Mouse (Mus musculus) liver, postnatal 0 days (tissue): ENCODE measurements around the gene Cacybp. TPM values are rescaled to one million over a fixed set of nuclear protein-coding genes. Genes with fewer than 3 reads are reported as not detected.

Experiments used
- ATAC-seq: fragments of 200-750 bp; cut with Nextera tagmentation; 2 replicates; pipeline ENCODE4 v1.8.0; 2017; ENCODE audit warnings: mild to moderate bottlenecking, moderate library complexity
- DNase-seq: peaks from one replicate; pipeline ENCODE4 v3.0.0-alpha.2; 2016
- H3K27ac ChIP-seq: fragments of 300-500 bp; sonication (generic); 2 replicates; pipeline ENCODE4 v1.5.1; 2014; ENCODE audit warnings: antibody characterized with exemption, moderate library complexity, mild to moderate bottlenecking, low read depth
- H3K27me3 ChIP-seq: fragments of 300-500 bp; sonication (generic); 2 replicates; pipeline ENCODE4 v1.6.1; 2014; ENCODE audit warnings: low read length, control low read depth, mixed read lengths; ENCODE audit not compliant: insufficient read depth
- H3K36me3 ChIP-seq: fragments of 300-500 bp; sonication (generic); replicated peaks from 2 replicates; pipeline ENCODE4 v1.6.1; 2014; ENCODE audit warnings: mild to moderate bottlenecking, control low read depth, low read length, moderate library complexity, mixed read lengths; ENCODE audit not compliant: insufficient read depth
- H3K4me1 ChIP-seq: fragments of 300-500 bp; sonication (generic); 2 replicates; pipeline ENCODE4 v1.6.1; 2014; ENCODE audit warnings: antibody characterized with exemption, mild to moderate bottlenecking, control low read depth; ENCODE audit not compliant: insufficient read depth
- H3K4me2 ChIP-seq: fragments of 300-500 bp; sonication (generic); 2 replicates; pipeline ENCODE4 v1.6.1; 2014; ENCODE audit warnings: low read depth, mild to moderate bottlenecking, low read length, moderate library complexity, mixed read lengths
- H3K4me3 ChIP-seq: fragments of 300-500 bp; sonication (generic); 2 replicates; pipeline ENCODE4 v1.5.1; 2014; ENCODE audit warnings: low read depth, low read length
- H3K9ac ChIP-seq: fragments of 300-500 bp; sonication (generic); replicated peaks from 2 replicates; pipeline ENCODE4 v1.6.1; 2014; ENCODE audit warnings: mild to moderate bottlenecking, moderate library complexity
- H3K9me3 ChIP-seq: fragments of 300-500 bp; sonication (generic); 2 replicates; pipeline ENCODE4 v1.6.1; 2016; ENCODE audit warnings: mild to moderate bottlenecking, control low read depth, low read length, mixed read lengths
- CTCF ChIP-seq: sonication (generic); IDR thresholded peaks from 2 replicates; pipeline ENCODE4 v1.5.1; 2016; ENCODE audit warnings: antibody characterized with exemption, low read depth
- EP300 ChIP-seq: IDR thresholded peaks from 2 replicates; pipeline ENCODE4 v1.6.1; 2016; ENCODE audit warnings: antibody characterized with exemption, low read depth, mild to moderate bottlenecking
- whole genome bisulfite sequencing: fragments of 180-500 bp; shearing (Covaris S2); extraction: QIAGEN DNeasy Blood & Tissue Kit; methylation state at CpG from one replicate; pipeline ENCODE4 v1.1.7; 2014; ENCODE audit not compliant: insufficient replicate concordance; 5-methylcytosine and 5-hydroxymethylcytosine counted together
- polyA plus RNA-seq: library from polyadenylated mRNA; unstranded; fragments of >200 nt; fragmentation: Nextera tagmentation; extraction: Ambion mirVana; gene quantifications from 2 replicates; pipeline ENCODE4 v1.2.1, GENCODE M21; 2015

The Cacybp gene
- polyA plus RNA-seq, 1 experiment from 2014 or later: 75.2 TPM

DNA sequence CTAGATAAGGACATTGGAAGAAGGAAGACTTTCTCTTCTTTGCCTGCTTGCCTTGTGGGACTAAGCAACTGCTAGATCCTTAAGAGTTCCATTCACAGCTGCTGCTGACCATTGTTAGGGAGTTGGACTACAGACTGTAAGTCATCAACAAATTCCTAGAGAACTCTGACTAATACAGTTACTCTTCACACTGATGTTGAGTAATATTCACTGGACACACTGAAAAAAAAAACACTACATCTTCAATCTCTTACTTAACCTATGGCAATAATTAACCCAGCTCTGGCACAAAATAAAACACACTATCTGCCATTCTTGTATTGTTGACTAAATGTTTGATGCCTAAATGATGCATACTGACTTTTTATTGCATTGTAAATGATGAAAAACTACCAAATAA lies 15.2 kb upstream of the Cacybp start:
- DNase-seq: no peak
- H3K9me3 ChIP-seq: no peaks in the 10 kb centered on the region
- H3K36me3 ChIP-seq: peaks cover 27% of the 10 kb centered on the region

DNA sequence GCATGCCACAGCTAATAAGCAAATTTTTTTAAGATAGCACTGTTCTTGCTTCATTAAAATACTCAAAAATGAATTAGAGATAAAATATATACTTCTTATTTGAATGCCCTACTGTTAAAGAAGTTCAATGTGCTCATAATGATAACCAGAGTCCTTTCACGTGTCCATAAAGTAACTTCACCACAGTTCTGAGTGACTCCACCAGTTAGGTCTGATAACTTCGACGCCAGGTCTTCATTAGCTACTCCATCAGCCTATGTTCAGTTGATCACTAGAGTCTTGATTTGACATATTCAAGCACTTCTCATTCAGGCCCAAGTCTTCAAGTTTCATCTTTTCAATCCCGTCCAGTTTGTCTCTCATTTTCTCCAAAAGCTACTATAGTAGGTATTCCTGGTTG lies 14.5 kb upstream of the Cacybp start:
- Histone ChIP-seq H3K27me3 (no peaks in the 10 kb centered on the region), H3K27ac (no peak overlapping the region), H3K9me3 (no peaks in the 10 kb centered on the region), H3K4me2 (no peak overlapping the region), H3K4me3 (no peak overlapping the region), H3K9ac (no peak overlapping the region), H3K4me1 (0 out of 2 replicates have a peak, but pooled peaks cover 4% of the 10 kb centered on the region), H3K36me3 (peaks cover 27% of the 10 kb centered on the region)
- DNase-seq (no peak), ATAC-seq (no peak)
- TF ChIP-seq EP300 (no peak), CTCF (no peak)
- 72% methylated on average over 4 of the region's 4 CpGs for WGBS

More for the DNA sequence above, 15.2 kb upstream of the Cacybp start:
- no peak overlapping the region for H3K4me2 ChIP-seq
- H3K4me3 ChIP-seq: no peak overlapping the region
- no peak for TF ChIP-seq CTCF
- H3K4me1 ChIP-seq: 0 out of 2 replicates have a peak, but pooled peaks cover 4% of the 10 kb centered on the region
- H3K27ac ChIP-seq: no peak overlapping the region
- peak; percentile 31; the same call in 1 of the 2 replicates for ATAC-seq
- H3K9ac ChIP-seq: no peak overlapping the region
- no peaks in the 10 kb centered on the region for H3K27me3 ChIP-seq

DNA sequence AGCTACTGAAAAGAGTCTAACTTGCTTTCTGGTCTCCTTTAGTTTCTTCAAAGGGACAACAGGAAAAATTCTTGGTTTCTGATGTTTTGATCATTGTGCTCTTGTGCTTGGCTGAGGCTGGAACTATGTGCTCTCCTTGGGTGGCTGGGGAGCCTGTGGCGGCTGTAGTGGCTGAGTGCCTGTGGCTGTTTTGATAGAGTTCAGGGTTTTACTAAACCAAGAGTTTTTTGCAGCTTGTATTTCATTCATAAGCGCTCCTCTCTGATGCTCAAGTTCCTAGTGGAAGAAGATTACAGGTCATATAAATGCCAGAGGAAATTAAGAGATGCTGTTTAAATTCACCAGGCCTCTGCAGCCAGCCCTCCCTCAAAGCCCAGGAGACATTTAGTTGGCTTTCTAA lies 11.4 kb upstream of the Cacybp start:
- 84% methylated on average over 2 of the region's 2 CpGs for WGBS
- no peak overlapping the region for H3K27ac ChIP-seq
- H3K9ac ChIP-seq: no peak overlapping the region
- no peaks in the 10 kb centered on the region for H3K27me3 ChIP-seq
- H3K4me1 ChIP-seq: 0 out of 2 replicates have a peak, but pooled peaks cover 4% of the 10 kb centered on the region
- ATAC-seq (no peak), DNase-seq (no peak)
- TF ChIP-seq EP300 (no peak), CTCF (no peak)
- peaks cover 21% of the 10 kb centered on the region for H3K36me3 ChIP-seq
- no peak overlapping the region for H3K4me2 ChIP-seq
- no peak overlapping the region for H3K4me3 ChIP-seq
- no peaks in the 10 kb centered on the region for H3K9me3 ChIP-seq

DNA sequence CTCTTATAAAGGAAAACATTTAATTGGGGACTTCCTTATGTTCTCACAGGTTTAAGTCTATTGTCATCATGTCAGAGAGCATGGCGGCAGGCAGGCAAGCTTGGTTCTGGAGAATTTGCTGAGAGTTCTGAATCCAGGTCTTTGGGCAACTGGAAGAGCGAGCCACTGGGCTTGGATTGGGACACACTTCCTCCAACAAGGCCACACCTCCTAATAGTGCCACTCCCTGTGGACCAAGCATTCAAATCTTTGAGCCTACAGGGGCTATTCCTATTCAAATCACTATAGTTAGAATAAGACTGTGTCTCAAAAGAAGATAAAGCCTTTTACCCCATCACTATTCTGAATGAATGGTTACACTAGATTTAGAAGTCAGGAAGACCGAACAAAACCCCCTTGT lies 5.2 kb upstream of the Cacybp start:
- Histone ChIP-seq H3K4me1 (peaks cover 4% of the 10 kb centered on the region; the same call in 1 of the 2 replicates), H3K36me3 (peaks cover 2% of the 10 kb centered on the region; the same call in 1 of the 2 replicates), H3K9ac (no peak overlapping the region), H3K9me3 (no peaks in the 10 kb centered on the region), H3K4me3 (no peak overlapping the region), H3K4me2 (no peak overlapping the region), H3K27ac (no peak overlapping the region), H3K27me3 (no peaks in the 10 kb centered on the region)
- 80% methylated on average over 3 of the region's 3 CpGs for WGBS
- ATAC-seq: no peak
- no peak for TF ChIP-seq CTCF
- TF ChIP-seq EP300: no peak
- DNase-seq: no peak

DNA sequence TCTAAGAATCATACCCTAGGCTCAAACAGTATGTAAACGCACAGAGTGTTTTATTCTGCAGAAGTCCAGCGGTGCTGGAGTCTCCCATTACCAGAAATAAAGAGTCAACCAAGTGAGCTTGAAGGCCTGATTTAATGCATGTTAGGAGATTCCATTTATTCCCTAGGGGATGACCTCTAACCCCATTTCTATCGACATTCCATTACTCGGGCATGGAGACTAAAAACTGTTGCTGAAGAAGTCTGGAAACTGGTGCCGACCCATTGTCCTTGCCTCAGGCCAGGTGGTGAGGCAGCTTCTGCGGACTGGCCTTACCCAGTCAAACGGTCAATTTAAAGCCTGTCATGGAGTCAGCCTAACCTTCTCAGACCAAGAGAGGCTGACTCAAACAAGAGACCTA lies 1.5 kb upstream of the Cacybp start:
- no peak for TF ChIP-seq EP300
- no peak for TF ChIP-seq CTCF
- Histone ChIP-seq H3K9me3 (no peaks in the 10 kb centered on the region), H3K9ac (no peak overlapping the region; the same call in 1 of the 2 replicates), H3K4me1 (peaks cover 11% of the 10 kb centered on the region), H3K36me3 (no peaks in the 10 kb centered on the region), H3K27ac (no peak overlapping the region), H3K4me3 (peak overlapping the region; percentile 92; the same call in 1 of the 2 replicates), H3K27me3 (no peaks in the 10 kb centered on the region), H3K4me2 (peak overlapping the region; percentile 80)
- no peak for ATAC-seq
- 89% methylated on average over 7 of the region's 7 CpGs for WGBS
- no peak for DNase-seq

- WGBS: under 1% methylated on average over 45 of the region's 45 CpGs
- Histone ChIP-seq H3K4me2 (peak overlapping the region; percentile 77), H3K27me3 (no peaks in the 10 kb centered on the region), H3K9me3 (no peaks in the 10 kb centered on the region), H3K4me3 (peak overlapping the region; percentile 92), H3K36me3 (peaks cover 9% of the 10 kb centered on the region), H3K4me1 (peaks cover 11% of the 10 kb centered on the region), H3K27ac (peak overlapping the region; percentile 97), H3K9ac (peak overlapping the region; percentile 84)
- ATAC-seq (peak; percentile 34), DNase-seq (no peak)
- TF ChIP-seq EP300 (no peak), CTCF (no peak)
Measured at GRCm38 (mm10) chr1:160212123-160212691, 468 bp downstream of the Cacybp start.
